ENCODE assay signal across 8 mouse cellular contexts in the genomic region with DNA sequence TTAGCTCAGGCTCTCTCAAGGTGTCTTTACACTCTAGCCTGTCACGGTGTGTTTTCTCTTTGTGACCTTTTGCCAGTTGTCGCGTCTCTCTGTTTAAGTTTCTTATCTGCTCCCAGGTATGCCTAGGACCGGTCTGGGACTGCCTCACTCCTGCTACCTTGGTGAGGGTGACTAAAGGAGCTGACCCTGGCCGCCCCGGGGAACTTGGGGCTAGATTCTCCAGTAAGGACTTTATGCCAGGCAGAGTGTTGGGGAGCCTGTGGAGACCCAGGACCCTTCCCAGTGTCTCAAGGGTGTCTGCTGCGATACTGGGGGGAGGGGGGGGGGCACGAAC. TPM values are rescaled to one million over a fixed set of nuclear protein-coding genes. Genes with fewer than 3 reads are reported as not detected.
DNase-seq lines count a peak whose midpoint lies in the region; ATAC-seq and TF ChIP-seq lines count a peak whose summit lies in the region.

No protein-coding gene starts in this region.

- peak overlapping the region; percentile 91; the same call in 1 of the 2 replicates for H3K27ac ChIP-seq in lung, embryonic 14.5 days (ENCODE audit: low read depth)
- H3K27ac ChIP-seq in embryonic facial prominence, embryonic 15.5 days (replicated peaks), result peak overlapping the region; percentile 97; the same call in 1 of the 2 replicates
- H3K27ac ChIP-seq in limb, embryonic 12.5 days, result peak overlapping the region; percentile 92
- H3K27ac ChIP-seq in neural tube, embryonic 15.5 days (replicated peaks), result peak overlapping the region; percentile 89; the same call in 1 of the 2 replicates

- H3K4me2 ChIP-seq in lung, embryonic 14.5 days, result peak overlapping the region; percentile 86
- H3K4me2 ChIP-seq in embryonic facial prominence, embryonic 15.5 days (replicated peaks), result peak overlapping the region; percentile 67
- peak overlapping the region; percentile 89 for H3K4me2 ChIP-seq in limb, embryonic 12.5 days
- H3K4me2 ChIP-seq in neural tube, embryonic 15.5 days, result peak overlapping the region; percentile 93

- H3K4me1 ChIP-seq in lung, embryonic 14.5 days (ENCODE audit: insufficient read depth), result peaks cover 8% of the 10 kb centered on the region
- peaks cover 31% of the 10 kb centered on the region for H3K4me1 ChIP-seq in embryonic facial prominence, embryonic 15.5 days
- peaks cover 30% of the 10 kb centered on the region for H3K4me1 ChIP-seq in limb, embryonic 12.5 days (replicated peaks)
- H3K4me1 ChIP-seq in neural tube, embryonic 15.5 days, result peaks cover 45% of the 10 kb centered on the region

- no peaks in the 10 kb centered on the region for H3K9me3 ChIP-seq in lung, embryonic 14.5 days (ENCODE audit: low read depth, low read length)
- no peaks in the 10 kb centered on the region for H3K9me3 ChIP-seq in embryonic facial prominence, embryonic 15.5 days (replicated peaks)
- H3K9me3 ChIP-seq in limb, embryonic 12.5 days, result no peaks in the 10 kb centered on the region
- H3K9me3 ChIP-seq in neural tube, embryonic 15.5 days (replicated peaks), result no peaks in the 10 kb centered on the region

- peak overlapping the region; percentile 77 for H3K9ac ChIP-seq in lung, embryonic 14.5 days
- H3K9ac ChIP-seq in embryonic facial prominence, embryonic 15.5 days, result peak overlapping the region; percentile 86
- H3K9ac ChIP-seq in limb, embryonic 12.5 days (replicated peaks), result peak overlapping the region; percentile 82
- peak overlapping the region; percentile 81 for H3K9ac ChIP-seq in neural tube, embryonic 15.5 days (replicated peaks)

- no peak for TF ChIP-seq CTCF in lung, embryonic 14.5 days (IDR thresholded peaks at IDR 0.05; ENCODE audit: low read depth)

- H3K36me3 ChIP-seq in lung, embryonic 14.5 days (ENCODE audit: insufficient read depth), result 0 out of 2 replicates have a peak, but pooled peaks cover 4% of the 10 kb centered on the region
- 0 out of 2 replicates have a peak, but pooled peaks cover 7% of the 10 kb centered on the region for H3K36me3 ChIP-seq in embryonic facial prominence, embryonic 15.5 days
- H3K36me3 ChIP-seq in limb, embryonic 12.5 days, result peaks cover 17% of the 10 kb centered on the region
- no peaks in the 10 kb centered on the region; the same call in 1 of the 2 replicates for H3K36me3 ChIP-seq in neural tube, embryonic 15.5 days

- no peak for DNase-seq in lung, embryonic 14.5 days
- DNase-seq in lung, postnatal 4 days, result no peak
- DNase-seq in urinary bladder, postnatal 25 days (ENCODE audit: low spot score), result no peak
- no peak for DNase-seq in adrenal gland, postnatal 4 days (ENCODE audit: low spot score in 2 of 2)
- no peak for DNase-seq in kidney, adult 18-20 months

- ATAC-seq in lung, embryonic 14.5 days (ENCODE audit: insufficient read depth), result no peak
- ATAC-seq in embryonic facial prominence, embryonic 15.5 days (ENCODE audit: insufficient number of reproducible peaks, low FRiP score, low TSS enrichment, low read depth), result no peak
- ATAC-seq in limb, embryonic 12.5 days (ENCODE audit: insufficient number of reproducible peaks, insufficient read depth, low FRiP score, low TSS enrichment, low read depth), result no peak
- ATAC-seq in neural tube, embryonic 15.5 days (ENCODE audit: low FRiP score), result 0 out of 2 replicates have a peak, but pooled peaks have one; percentile 4

- no peaks in the 10 kb centered on the region for H3K27me3 ChIP-seq in lung, embryonic 14.5 days (ENCODE audit: insufficient read depth, low read length)
- H3K27me3 ChIP-seq in embryonic facial prominence, embryonic 15.5 days, result no peaks in the 10 kb centered on the region
- H3K27me3 ChIP-seq in limb, embryonic 12.5 days, result no peaks in the 10 kb centered on the region
- 0 out of 2 replicates have a peak, but pooled peaks cover 5% of the 10 kb centered on the region for H3K27me3 ChIP-seq in neural tube, embryonic 15.5 days (replicated peaks)

- peak overlapping the region; percentile 77 for H3K4me3 ChIP-seq in lung, embryonic 14.5 days (ENCODE audit: low read depth, low read length)
- H3K4me3 ChIP-seq in embryonic facial prominence, embryonic 15.5 days (replicated peaks), result peak overlapping the region; percentile 91
- peak overlapping the region; percentile 82 for H3K4me3 ChIP-seq in limb, embryonic 12.5 days (replicated peaks)
- peak overlapping the region; percentile 79 for H3K4me3 ChIP-seq in neural tube, embryonic 15.5 days (replicated peaks)

- WGBS in lung, embryonic 14.5 days, result 3% methylated on average over 8 of the region's 8 CpGs
- WGBS in embryonic facial prominence, embryonic 15.5 days, result 8% methylated on average over 8 of the region's 8 CpGs
- WGBS in limb, embryonic 12.5 days, result 8% methylated on average over 8 of the region's 8 CpGs
- 14% methylated on average over 8 of the region's 8 CpGs for WGBS in neural tube, embryonic 15.5 days

RNA-seq across cellular contexts. Expression of a gene that starts 0.7 kb away (rescaled TPM):
- polyA plus RNA-seq in lung, embryonic 14.5 days (2014; fragmentation: Nextera tagmentation; extraction: Ambion mirVana), result 109 and 112 TPM in 2 replicates
- 135 and 136 TPM in 2 replicates for polyA plus RNA-seq in embryonic facial prominence, embryonic 15.5 days (2015; fragmentation: Nextera tagmentation; extraction: Ambion mirVana)
- polyA plus RNA-seq in limb, embryonic 12.5 days (2016; fragmentation: Nextera tagmentation; extraction: Ambion mirVana), result 83.6 and 84.0 TPM in 2 replicates
- 73.9 and 91.7 TPM in 2 replicates for polyA plus RNA-seq in neural tube, embryonic 15.5 days (2015; fragmentation: Nextera tagmentation; extraction: Ambion mirVana)
- 100 to 1,000 TPM; 176 to 186 TPM for total RNA-seq in adrenal gland, postnatal 4 days (2021)

RNA-seq across cellular contexts. Expression of a gene that starts 23.6 kb away (rescaled TPM):
- polyA plus RNA-seq in lung, embryonic 14.5 days (2014; fragmentation: Nextera tagmentation; extraction: Ambion mirVana), result 329 and 337 TPM in 2 replicates
- polyA plus RNA-seq in embryonic facial prominence, embryonic 15.5 days (2015; fragmentation: Nextera tagmentation; extraction: Ambion mirVana), result 323 and 339 TPM in 2 replicates
- 345 and 359 TPM in 2 replicates for polyA plus RNA-seq in limb, embryonic 12.5 days (2016; fragmentation: Nextera tagmentation; extraction: Ambion mirVana)
- polyA plus RNA-seq in neural tube, embryonic 15.5 days (2015; fragmentation: Nextera tagmentation; extraction: Ambion mirVana), result 275 and 286 TPM in 2 replicates
- total RNA-seq in adrenal gland, postnatal 4 days (2021), result 100 to 1,000 TPM; 181 to 183 TPM

RNA-seq across cellular contexts. Expression of a gene that starts 23.7 kb away (rescaled TPM):
- polyA plus RNA-seq in lung, embryonic 14.5 days (2014; fragmentation: Nextera tagmentation; extraction: Ambion mirVana), result 3.0 and 3.5 TPM in 2 replicates
- polyA plus RNA-seq in embryonic facial prominence, embryonic 15.5 days (2015; fragmentation: Nextera tagmentation; extraction: Ambion mirVana), result 3.1 TPM in 1 of 2 replicates, not detected in the other
- polyA plus RNA-seq in limb, embryonic 12.5 days (2016; fragmentation: Nextera tagmentation; extraction: Ambion mirVana), result 9.7 and 12.0 TPM in 2 replicates
- polyA plus RNA-seq in neural tube, embryonic 15.5 days (2015; fragmentation: Nextera tagmentation; extraction: Ambion mirVana), result 1.4 and 2.4 TPM in 2 replicates
- 10 to 100 TPM; 18.1 to 27.7 TPM for total RNA-seq in adrenal gland, postnatal 4 days (2021)

RNA-seq across cellular contexts. Expression of a gene that starts 39.8 kb away (rescaled TPM):
- 47.9 and 50.9 TPM in 2 replicates for polyA plus RNA-seq in lung, embryonic 14.5 days (2014; fragmentation: Nextera tagmentation; extraction: Ambion mirVana)
- 92.2 and 102 TPM in 2 replicates for polyA plus RNA-seq in embryonic facial prominence, embryonic 15.5 days (2015; fragmentation: Nextera tagmentation; extraction: Ambion mirVana)
- polyA plus RNA-seq in limb, embryonic 12.5 days (2016; fragmentation: Nextera tagmentation; extraction: Ambion mirVana), result 75.4 and 79.3 TPM in 2 replicates
- polyA plus RNA-seq in neural tube, embryonic 15.5 days (2015; fragmentation: Nextera tagmentation; extraction: Ambion mirVana), result 77.1 and 79.6 TPM in 2 replicates
- 10 to 100 TPM; 42.2 to 44.3 TPM for total RNA-seq in adrenal gland, postnatal 4 days (2021)

RNA-seq across cellular contexts. Expression of a gene that starts 52.2 kb away (rescaled TPM):
- polyA plus RNA-seq in lung, embryonic 14.5 days (2014; fragmentation: Nextera tagmentation; extraction: Ambion mirVana), result 2.0 and 3.0 TPM in 2 replicates
- polyA plus RNA-seq in embryonic facial prominence, embryonic 15.5 days (2015; fragmentation: Nextera tagmentation; extraction: Ambion mirVana), result 2.8 and 3.3 TPM in 2 replicates
- 0.98 and 1.0 TPM in 2 replicates for polyA plus RNA-seq in limb, embryonic 12.5 days (2016; fragmentation: Nextera tagmentation; extraction: Ambion mirVana)
- 1.0 and 4.8 TPM in 2 replicates for polyA plus RNA-seq in neural tube, embryonic 15.5 days (2015; fragmentation: Nextera tagmentation; extraction: Ambion mirVana)
- total RNA-seq in adrenal gland, postnatal 4 days (2021), result 1 to 10 TPM; 5.3 to 8.5 TPM
